Mouse (Mus musculus): ENCODE data around the gene Alkbh1.
"Not testable (repeated sequence)": the region's sequence is repeated elsewhere in the genome, so short reads cannot be mapped to it uniquely, and the experiment has no call there.

The Alkbh1 gene

DNA sequence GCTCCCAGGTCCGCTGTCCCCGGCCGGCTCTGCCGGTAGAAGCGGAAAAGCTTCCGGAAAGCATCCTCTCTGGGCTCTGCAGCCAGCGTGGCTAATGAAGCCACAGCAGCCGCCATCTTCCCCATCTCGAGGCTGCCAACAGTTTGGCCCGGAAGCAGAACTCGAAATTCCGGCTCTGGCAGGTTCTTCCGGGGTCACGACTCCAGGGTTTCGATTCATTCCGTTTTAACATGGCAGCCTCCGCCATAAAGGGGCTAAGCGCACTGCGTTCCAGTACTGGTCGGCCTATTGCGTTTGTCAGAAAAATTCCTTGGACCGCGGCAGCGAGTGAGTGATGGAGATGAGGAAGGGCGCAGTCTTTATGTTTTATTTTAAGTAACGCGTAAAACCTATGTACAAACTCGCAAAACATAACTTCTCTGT lies at the start of gene Alkbh1, which contains the start of gene Slirp:
Alkbh1 (minus strand) TSS at position 318 of the 423 bp plus-strand sequence.
Slirp (plus strand) TSS at position 197 of the 423 bp plus-strand sequence.
- peak; percentile 91 for DNase-seq (ENCODE audit: low read depth)

DNA sequence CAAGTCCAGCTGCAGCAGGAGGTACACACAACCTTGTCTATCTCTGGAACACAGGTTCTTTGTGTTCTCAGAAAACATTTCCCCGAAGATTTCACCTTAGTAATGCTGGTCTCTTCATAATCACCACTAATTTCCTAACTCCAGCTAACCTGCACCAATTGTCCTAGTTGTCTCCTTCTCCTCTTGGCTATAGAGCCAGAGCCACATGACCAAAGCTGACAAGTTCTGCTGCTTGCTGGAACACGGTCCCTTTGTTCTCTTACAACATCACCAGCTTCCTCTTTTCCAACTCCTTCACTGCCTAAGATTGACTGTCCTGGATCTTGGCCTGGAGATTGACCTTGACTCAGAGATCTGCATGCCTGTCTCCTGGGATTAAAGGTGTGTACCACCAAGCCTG lies 44.9 kb upstream of the Alkbh1 start:
- not testable (repeated sequence) for DNase-seq (ENCODE audit: low read depth)

DNA sequence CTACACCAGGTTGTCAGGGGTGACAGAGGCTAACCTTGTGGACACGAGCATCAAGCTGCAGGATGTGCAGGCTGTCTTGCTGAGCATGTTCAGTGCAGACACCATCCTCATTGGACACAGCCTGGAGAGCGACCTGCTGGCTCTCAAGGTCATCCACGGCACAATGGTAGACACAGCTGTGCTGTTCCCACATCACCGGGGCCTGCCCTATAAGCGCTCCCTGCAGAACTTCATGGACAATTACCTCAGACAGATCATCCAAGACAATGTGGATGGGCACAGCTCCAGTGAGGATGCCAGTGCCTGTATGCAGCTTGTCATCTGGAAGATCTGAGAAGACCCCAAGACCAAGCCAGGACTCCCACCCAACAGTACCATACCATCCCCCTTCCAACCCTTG lies 38.7 kb upstream of the Alkbh1 start:
- not testable (repeated sequence) for DNase-seq (ENCODE audit: low read depth)

DNA sequence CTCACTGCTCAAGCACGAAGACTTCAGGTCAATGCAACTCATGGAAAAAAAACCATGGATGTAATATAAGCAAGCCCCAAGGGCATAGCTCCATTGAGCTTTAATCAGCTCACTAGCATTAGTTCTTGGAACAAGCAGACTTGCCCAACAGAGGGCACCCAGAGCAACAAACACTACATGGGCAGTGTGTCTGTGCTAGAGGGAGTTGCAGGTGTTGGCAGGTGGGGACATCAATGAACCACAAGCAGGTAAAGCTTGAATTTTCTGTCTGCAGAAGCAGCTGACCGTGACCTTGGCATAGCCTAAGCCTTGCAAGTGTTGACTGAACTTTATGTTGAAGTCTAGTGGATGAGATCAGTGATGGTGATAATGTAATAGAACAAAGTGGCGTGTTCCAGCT lies 30.9 kb upstream of the Alkbh1 start:
- no peak for DNase-seq (ENCODE audit: low read depth)

DNA sequence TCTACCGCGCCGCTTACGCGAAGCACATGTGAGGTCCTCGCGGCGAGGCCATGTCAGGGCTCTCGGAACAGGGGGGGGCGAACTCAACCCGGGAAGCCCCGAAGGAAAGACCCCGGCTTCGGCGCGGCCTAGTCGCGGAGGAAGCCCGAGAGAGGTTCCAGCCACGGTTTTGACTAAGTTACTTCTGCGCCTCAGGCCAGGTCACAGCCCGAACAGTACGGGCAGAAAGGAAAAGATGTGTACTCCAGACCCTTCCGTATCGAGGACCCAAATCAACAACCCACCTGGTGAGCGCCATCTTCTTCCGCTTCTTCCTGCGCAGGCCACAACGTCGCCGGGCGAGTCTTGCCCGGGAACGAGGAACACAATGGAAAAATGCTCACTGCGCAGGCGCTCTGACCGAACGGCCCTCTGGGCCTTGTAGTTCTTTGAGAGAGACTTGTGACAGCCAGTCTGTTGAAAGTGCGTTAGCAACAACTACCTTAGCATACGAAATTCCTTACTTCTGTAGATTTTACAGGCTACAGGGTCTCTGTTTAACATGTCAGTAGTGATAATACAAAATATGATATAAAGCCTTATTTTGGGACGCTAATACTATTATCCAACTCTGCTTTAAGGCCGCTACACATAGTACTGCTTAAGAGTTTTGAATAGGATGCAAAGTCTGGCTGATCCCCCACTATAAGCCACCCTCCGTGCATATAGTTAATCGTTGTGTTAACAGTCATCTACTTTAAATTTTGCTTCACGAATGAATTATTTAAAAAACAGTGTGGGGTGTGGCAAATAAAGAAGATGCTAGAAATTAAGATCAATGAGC lies 28.4 kb upstream of the Alkbh1 start, which contains the start of gene Snw1:
Snw1 (minus strand) TSS at position 311 of the 823 bp plus-strand sequence.
- DNase-seq (ENCODE audit: low read depth): peak; percentile 95

DNA sequence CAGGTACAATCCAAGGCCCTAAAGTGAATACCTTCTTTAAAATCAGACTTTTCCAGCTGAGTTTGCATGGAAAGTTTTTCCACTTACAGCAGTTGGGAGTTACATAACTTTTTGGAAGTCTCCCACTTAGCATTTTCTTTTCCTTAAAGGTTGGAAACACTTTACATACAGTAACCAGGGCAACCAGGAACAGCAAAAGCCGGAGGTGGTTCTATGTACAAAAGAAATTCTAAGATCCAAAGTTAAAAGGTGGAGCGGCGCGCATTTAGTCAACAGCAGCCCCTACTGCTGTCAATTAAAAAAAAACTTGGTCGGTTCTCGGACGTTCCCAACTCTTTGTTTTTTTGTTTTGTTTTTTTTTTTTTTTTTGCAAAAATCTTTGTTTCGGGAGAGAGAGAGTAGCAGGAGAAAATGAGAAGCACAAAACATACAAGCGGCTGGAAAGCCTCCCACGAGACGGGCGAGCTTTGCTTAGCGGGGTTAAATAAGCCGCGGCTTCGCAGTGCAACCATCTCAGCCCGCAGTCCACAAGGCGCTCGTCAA lies 27.7 kb upstream of the Alkbh1 start:
- DNase-seq (ENCODE audit: low read depth): no peak

DNA sequence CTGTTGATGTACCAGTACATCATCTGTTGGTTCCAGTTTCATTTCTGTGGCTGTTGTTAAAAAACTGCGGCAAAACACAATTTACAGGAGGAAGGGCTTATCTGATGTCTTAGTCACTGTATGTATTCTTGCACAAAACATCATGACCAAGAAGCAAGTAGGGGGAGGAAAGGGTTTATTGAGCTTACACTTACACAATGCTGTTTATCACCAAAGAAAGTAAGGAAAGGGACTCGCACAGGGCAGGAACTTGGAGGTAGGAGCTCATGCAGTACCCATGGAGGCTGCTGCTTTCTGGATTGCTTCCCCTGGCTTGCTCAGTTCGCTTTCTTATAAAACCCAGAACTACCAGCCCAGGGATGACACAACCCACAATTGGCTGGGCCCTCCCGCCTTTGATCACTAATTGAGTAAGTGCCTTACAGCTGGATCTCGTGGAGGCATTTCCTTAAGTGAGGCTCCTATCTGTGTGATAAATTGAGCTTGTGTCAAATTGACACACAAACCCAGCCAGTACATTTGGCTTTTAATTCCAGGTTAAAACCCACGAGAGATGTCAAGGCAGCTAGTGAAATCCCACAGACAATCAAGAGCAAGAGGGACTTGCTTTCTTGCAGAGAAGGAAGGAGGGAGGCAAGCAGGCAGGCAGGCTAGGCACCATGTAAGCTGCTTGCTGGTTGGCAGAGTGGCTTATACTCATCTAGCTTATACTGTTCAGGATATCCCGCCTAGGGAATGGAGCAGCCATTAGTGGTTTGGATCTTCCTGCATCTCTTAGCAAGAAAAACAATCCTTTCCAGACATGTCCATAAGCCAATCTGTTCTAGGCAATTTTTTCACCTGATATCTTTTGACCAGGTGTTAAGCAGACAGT lies 26.7 kb upstream of the Alkbh1 start:
- DNase-seq (ENCODE audit: low read depth): no peak

DNA sequence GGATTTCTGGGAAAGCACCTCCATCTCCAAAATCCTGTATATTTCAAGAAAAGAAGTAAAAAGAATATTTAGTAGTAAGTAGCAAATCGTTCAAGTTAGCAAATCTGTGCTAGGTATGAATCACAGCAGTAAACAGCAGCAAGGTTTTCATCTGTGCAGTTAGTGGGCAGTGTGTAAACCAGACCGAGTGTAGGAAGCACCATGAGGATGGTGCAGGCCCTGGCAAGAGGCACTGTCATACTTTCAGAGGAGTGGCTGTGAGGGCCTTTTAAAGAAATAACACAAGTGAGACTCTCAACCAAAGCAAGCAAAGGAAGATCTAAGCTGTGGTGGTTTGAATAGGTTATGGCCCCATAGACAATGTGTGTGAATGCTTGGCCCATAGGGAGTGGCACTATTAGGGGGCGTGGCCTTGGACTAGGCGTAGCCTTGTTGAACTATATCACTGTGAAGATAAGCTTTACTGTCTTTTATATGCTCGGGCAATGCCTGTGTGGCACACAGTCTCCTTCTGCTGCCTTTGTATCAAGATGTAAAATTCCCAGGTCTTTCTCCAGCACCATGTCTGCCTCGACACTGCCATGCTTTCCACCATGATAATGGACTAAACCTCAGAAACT lies 21.0 kb upstream of the Alkbh1 start:
- no peak for DNase-seq (ENCODE audit: low read depth)

DNA sequence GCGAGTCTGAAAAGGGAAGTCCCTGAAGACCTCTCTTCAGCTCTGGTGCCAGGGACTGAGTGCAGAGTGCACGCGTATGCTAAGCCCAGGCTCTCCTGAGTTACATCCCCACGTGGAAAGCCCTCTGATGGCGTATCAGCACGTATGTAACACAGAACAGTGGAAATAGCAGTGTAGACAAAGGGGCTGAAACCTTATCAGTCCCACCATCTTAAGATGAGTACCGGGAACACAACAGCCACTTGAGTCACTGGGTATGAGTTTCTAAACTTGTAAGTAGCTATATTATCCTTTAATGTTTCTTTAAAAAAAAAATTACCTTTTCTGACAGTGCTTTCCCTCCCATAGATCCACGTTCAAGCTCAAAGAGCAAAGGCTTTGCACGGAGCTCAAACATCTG lies 5.6 kb upstream of the Alkbh1 start:
- no peak for DNase-seq (ENCODE audit: low read depth)

DNA sequence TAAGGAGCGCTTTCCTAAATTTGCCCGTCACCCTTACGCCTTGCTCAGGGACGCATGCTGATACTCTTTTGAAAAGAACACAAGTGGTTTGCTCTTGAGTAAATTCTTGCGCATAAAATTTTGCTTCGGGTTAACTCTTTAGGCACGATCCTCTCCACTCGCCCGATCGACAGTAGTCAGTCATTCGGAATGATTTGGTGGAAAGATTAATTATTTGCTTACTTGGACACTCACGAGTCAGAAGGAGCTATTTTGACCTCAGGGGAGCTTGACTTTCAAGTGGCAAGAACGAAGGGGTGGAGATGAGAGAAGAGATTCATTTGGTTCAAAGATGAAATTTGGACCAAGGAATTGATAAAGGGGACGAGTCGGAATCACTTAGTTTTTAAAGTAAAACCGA lies 394 bp upstream of the Alkbh1 start:
- DNase-seq (ENCODE audit: low read depth): no peak

DNA sequence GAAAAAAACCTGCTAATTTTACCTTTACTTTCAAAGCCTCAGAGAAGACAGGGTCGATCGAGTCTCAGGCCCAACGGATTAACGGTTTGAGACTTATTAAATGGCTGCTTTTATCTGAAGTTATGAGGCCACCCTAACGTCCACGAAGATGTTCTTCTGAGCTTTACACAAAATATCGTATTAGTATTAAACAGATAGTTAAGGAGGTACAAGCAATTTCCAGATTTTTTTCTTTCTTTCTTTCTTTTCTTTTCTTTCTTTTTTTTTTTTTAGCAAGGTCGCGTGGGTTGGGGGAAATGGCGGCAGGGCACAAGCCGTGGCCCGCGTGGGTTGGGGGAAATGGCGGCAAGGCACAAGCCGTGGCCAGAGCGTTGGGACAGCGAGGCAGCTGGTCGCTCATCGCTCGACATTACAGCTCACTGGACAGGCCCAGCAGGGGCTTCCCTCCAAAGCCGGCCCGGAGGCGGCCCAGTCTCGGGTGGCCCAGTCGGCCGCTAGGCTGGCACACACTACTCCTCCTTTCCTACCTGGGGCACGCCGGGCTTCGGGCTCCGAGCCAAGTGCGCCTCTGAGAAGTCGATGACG lies 610 bp downstream of the Alkbh1 start:
- no peak for DNase-seq (ENCODE audit: low read depth)

DNA sequence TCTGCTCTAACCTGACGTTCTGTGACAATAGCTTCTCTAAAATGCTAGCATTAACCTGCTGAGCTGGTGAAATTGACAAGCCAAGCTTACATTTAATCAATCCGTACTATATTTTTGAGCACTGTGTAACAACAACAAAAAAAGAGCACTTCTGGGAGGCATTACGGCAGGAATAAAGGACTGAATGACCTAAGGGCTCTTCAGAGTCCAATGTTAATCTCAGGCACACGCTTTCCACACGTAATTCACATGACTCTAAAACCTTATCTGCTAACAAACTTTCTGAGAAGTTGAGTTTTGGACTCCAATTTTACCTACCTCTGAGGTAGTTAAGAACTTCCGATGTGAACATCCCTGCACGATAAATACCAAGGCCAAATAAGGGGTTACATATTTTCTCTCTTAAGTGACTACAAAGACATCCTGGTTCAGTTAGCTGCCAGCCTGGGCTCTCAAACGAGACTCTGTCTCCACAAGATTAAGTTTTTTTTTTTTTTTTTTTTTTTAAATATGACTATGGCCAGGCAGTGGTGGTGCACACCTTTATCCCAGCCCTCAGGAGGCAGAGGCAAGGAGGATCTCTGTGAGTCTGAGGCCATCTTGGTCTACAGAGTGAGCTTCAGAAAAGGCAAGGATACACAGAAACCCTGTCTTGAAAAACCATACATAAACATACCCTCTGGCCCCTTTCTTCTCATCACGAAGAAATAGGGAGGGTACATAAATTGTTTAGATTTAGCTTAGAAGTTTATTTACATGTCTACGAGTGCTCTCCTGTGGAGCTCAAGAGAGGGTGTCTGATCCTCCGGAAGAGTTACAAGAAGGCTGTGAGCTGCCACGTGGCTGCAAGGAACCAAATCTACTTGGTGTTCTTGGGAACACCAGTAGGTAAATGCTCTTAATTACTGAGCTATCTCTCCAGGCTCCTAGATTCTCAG lies 1.4 kb downstream of the Alkbh1 start:
- no peak for DNase-seq (ENCODE audit: low read depth)

DNA sequence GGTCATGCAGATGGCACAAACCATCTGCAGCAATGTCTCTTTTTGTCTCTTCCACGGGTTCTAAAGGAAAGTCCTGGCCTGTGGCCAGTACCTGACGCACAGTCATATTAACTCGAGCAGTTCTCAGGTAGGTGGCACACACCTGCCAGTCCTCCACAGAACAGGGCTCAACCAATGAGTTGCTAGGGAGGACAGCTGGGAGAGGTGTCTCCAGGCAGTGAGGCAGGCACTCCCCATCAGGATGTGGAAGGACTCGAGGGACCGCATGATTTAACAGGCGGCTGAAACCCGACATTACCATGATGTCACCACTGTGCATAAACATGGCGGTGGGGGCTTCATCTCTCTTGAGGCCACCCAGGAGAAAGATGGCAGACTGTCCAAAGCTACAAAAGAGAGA lies 14.9 kb downstream of the Alkbh1 start:
- DNase-seq (ENCODE audit: low read depth): no peak

DNA sequence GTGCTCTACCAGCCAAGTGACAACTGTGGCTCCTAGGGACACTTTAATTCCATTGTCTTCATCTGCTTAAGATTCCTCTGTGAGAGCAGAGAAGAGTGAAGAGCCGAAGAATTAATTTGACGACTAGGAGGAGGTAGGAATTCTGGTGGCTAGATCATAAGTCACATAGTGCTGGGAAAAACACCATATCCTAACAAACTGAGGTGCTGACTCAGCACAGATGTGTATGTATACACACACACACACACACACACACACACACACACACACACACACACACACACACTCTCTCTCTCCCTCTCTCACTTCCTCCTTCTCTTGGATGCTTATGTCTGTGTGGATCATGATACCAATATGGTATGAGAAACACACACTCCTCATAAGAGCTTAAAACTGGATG lies 15.5 kb downstream of the Alkbh1 start:
- DNase-seq (ENCODE audit: low read depth): no peak

DNA sequence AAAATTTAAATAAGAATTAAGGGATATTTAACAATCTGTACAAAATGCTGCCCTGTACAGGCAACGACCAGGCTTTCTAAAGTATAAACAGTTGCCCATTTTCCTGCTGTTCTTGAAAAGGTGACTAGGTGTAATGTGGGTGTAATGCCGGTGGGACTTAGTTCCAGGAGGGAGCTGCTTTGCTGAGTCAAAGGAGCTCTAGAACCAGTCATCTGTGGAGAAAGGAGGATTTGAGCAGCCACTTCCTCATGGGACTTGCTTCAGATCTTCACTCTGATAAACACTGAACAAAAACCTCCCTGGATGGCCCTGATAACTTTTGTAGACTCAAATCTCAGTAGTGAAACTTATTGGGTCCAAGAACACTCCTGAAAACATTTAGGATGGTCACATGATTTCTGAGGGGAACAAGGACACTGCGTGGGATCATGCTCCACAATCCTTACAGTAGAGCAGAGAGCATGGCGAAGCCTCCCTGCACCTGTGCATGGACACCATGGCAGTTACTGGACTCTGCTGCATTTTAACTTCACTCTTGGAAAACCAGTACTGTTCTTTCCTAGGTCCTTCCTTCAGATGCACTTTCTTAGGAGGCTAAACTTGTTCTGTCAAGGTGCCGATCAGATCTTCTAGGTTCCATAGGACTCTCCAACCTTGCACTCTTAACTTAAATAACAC lies 17.3 kb downstream of the Alkbh1 start:
- DNase-seq (ENCODE audit: low read depth): no peak

DNA sequence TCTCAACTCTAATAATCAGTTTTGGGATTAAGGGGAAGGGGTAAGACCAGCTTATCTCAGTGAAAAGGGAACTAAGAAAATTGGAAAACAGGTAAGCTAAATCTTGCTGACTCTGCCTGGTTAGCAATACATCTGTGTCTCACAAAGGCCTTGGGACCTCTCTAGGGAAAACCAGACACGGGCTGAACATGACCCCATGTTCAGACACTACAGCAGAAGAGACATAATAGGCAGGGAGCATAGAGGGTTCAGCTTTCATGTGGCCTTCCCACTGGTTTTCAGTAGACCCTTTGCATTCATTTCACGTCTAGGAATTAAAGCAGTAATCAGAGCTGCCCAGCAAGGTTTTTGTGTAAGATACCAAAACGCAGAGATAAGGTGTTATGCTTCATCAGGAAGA lies 19.3 kb downstream of the Alkbh1 start:
- DNase-seq (ENCODE audit: low read depth): no peak

DNA sequence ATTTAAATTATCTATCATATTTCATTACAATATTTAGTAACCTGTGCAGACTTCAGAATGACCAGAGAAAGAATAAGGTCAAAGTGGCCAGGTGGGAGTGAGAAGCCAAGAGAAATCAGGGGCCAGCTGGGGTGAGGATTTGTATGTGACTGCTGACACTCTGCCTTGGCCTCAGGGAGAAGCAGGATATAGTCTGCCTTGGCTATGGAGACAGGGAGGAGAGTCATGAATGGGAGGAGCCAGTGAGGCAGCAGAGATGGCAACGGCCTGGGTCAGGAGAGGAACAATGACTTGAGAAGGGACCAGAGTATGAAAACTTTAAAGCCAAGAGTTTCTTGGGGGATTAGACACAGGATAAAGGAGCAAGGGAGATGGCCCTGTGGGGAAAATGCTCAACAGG lies 20.1 kb downstream of the Alkbh1 start:
- DNase-seq (ENCODE audit: low read depth): no peak

DNA sequence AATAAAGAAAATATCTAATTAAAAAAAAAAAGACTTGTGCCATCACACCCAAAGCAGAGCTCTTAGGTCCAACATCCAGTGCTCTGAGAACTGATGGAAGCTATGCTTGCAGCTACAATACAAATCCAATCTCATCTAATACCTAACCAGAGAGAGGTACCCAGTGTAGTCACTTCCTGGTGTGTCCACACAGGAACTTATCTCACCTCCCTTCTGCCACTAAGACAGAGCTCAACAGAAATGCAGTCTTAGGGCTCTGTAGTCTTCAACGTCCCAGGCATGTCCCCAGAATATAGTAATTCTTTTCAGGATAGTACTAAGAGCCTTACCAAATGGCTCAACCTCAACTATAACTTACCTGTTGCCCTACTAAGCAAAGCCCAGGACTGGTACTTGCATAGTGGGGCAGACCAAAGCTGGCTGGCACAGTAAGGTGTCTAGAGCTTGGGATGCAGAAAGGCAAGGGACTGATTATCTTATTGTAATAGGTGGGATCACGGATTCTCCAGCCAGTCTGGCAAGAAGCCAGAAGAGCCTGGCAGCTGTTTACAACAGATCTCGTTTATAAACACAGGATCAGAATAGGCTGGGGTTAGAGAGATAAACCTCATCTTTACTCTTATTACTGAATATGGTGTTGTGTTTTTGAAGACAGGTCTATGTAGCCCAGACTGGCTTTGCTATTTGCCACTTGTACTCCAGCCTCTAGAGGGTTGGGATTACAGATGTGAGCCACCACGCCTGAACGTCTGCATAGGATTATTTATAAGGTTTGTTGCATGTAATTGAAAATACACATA lies 21.9 kb downstream of the Alkbh1 start:
- no peak for DNase-seq (ENCODE audit: low read depth)

DNA sequence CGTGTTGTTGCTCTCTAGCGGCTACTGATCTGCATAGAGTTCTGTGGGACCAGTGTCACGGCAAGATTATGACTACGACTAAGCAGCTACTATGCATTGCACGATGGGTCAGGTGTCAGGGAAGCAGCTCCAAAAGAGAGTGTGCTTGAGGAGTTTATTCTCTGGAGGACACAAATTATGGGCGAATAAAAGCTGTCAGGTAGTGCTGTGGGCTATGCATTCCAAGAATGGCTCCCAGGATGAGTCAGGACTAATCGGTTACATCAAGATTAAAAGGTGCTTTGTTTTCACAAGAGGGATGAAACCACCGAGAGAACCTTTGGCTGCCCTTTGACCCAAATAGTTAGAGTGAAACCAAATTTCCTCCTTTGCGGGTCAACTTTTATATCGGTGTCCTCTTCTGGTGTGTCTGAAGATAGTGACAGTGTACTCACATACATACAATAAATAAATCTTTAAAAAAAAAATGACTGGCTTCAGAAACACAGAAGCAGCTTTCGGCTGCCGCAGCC lies 23.8 kb downstream of the Alkbh1 start:
- DNase-seq (ENCODE audit: low read depth): no peak

Data from c-Kit-positive CD71-negative TER-119-negative erythroid progenitor cells, embryonic 14.5 days (primary cell).